Mouse (Mus musculus): ENCODE results near the gene Gm128.

Gene Gm128

DNA sequence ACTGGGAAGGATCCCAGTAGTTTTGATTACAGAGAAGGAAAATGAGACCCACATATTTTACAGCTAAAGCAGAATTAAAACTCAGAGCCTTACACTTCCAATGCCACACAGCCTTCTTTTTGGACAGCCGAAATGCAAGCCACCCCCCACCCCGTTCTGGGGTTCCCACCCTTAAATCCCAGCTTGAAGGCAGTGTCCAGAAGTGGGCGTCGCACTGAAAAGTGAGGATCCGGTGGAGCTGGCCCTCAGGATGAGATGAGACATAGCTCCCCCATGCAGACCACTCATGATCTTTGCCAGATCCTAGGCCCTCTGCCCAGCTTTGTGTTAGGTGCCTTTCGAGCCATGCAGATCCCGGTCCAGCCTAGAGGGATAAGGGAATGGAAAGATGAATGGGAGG lies at the start of gene Gm128:
Gene Gm128, minus strand, starts transcription at position 101 of the 400 bp plus-strand sequence.
- DNase-seq: no peak

DNA sequence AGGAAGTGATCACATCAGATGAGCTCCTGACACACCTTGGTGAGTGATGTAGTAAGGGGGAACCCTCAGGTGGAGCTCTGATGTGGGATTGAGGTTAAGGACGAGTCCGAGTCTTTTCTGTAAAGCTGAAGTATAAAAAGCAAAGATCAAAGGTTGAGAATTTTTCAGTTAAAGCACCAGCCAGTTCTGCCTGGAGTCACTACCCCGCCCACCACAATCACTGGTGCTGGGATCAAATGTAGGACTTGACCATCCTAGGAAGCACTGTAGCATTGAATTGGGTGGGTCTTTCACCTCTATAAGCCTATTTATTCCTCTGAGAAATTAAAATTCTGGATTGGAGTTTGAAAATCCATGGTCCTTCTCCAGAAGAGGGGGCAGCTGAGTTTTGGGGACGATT lies 49.6 kb upstream of the Gm128 start:
- no peak for DNase-seq

- no peak for DNase-seq
Observed at GRCm38 (mm10) chr3:95290156-95290555, 48.8 kb upstream of the Gm128 start.

- DNase-seq: no peak
Observed at GRCm38 (mm10) chr3:95289419-95289818, 48.0 kb upstream of the Gm128 start.

DNA sequence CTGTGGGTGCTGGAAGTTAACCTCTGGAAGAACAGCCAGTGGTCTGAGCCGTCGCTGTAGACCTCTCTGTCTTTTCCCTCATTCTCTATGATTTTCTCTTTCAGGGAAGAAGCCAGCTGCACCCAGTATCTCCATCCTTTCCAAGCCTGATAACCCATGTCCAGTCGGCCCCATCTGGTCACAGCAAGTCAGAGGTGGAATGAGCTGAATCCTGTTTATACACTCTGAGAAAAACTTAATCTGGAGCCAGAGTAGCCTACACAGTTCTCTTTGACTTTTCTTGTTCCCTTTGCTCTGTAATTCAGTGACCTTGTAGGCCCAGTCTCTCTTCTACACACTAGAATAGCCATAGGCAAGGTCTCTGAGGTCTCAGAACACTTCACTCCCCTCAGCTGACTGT lies 46.1 kb upstream of the Gm128 start:
- no peak for DNase-seq

DNA sequence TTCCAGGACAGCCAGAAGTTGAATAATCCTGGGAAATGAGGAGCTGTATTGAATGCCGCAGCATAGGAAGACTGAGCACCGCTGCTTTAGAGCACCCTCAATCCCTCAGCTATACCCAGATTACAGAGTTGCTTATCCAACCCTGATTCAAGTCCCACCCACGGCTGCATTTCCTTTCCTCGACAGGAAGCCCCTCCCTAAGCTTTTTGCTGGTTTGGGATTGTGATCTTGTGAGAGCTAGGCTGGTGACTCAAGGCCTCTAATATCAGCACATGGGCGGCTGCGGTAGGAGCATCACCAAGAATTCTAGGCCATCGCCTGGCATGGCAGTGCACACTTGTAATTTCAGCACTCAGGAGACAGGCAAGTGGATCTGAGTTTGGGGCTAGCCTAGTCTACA lies 45.1 kb upstream of the Gm128 start:
- DNase-seq: peak; percentile 40 to 56

DNA sequence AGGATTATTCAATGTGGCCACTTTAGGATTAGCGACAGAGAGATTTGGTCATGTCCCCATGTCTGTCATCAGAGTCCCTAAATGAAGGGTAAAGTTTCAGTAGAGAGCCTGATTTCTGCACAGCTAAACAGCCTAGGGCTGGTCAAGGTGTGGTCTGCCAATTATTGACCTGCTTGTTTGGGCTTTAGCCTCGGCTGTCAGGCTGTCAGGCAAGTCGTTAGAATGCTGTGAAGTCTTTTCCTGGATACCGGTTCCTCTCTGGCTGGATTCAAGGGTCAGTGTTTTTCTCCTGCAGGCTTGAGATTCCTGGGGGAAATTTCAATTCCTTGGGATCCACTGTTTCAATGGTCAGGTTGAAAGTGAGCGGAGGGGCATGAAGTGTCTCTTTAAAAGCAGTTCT lies 44.6 kb upstream of the Gm128 start:
- DNase-seq: no peak

- DNase-seq: no peak
Observed at GRCm38 (mm10) chr3:95285390-95285789, 44.0 kb upstream of the Gm128 start.

DNA sequence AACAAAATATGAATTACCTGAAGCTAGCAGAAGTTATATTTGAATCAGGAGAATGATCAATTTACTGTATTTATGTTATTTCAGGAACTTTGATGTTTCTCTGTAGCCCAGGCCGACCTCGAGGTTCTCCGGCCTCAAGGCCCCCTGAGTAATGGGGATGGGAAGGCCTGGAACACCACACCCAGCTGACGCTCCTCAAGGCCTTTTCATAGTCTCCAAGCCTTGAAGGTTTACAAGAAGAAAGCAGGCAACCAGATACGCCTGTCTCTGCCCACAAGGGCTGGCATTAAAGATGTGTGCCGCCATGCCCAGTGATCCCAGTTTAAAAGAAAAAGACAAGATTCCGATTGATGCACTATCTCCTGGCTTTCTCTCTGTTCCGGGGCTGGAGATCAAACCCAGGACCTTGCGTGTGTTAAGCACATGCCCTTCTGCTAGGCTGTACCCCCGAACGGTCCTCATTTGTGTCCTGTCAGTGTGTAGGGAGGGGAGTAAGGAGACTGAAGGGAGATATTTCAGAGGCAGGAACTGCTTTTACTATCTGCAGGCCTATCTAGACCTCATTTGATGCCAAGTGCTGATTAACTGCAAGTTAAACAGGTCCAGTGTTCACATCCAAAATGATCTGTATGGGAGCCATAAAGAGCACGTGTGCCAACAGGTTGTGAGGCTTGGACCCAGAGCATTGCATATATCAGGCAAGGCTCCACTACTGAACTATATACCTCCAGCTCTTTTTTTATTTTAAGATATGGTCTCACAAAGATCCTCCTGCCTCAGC lies 43.3 kb upstream of the Gm128 start:
- DNase-seq: no peak

GRCm38 (mm10) chr3:95284062-95284461 lies 42.7 kb upstream of the Gm128 start:
- no peak for DNase-seq

GRCm38 (mm10) chr3:95283589-95283941 lies 42.2 kb upstream of the Gm128 start:
- DNase-seq: no peak

- DNase-seq: peak; percentile 88 to 92
Observed at GRCm38 (mm10) chr3:95282865-95283588, 41.6 kb upstream of the Gm128 start.

- peak; percentile 80 to 88 for DNase-seq
Observed at GRCm38 (mm10) chr3:95282381-95282864, 41.0 kb upstream of the Gm128 start.

GRCm38 (mm10) chr3:95281216-95282126 lies 40.1 kb upstream of the Gm128 start, which contains the start of the genes Mindy1 and Prune1:
Gene Mindy1, plus strand, starts transcription at chr3:95281345.
Gene Prune1, minus strand, starts transcription at chr3:95282076.
- DNase-seq: peak; percentile 99

DNA sequence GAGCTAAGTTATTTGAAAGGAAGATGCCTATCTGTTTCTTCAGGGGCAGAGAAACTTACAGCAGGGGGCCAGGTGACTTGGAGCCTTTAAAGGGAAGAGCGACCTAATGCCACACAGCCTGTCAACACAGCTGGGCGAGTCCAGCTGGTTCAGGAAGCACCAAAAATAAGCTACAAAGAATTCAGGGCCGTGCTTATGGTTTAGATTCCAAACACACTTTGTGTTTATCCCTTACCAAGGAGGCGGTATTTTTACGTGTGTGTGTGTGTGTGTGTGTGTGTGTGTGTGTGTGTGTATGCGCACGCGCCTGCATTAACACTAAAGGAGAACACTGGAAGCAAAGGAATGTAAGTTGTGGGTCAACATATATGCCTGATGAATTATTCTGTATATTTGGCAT lies 39.3 kb upstream of the Gm128 start:
- peak; percentile 35 to 47 for DNase-seq

- DNase-seq: no peak
Observed at GRCm38 (mm10) chr3:95277149-95277551, 35.8 kb upstream of the Gm128 start.

DNA sequence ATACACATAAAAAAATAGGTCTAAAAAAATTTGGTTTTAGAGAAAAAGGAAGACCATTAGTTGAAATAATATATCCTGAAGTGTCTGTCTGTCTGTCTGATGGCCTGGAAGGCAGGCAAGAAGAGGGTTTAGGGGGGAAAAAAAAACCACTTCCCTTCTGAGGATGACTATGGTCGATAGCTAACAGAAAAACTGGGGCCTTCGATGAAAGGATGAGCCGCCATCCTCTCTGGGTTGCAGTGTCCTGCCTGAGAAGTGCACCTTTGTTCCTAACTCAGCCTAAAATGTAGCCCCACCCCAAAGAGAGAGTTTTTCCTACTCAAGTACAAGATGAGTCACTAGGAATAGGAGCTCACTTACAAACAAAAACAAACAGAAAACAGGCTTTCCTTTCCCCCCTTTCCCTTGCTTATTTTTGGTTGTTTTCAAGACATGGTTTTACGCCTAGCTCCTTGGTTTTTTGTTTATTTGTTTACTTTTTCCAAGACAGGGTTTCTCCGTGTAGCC lies 35.1 kb upstream of the Gm128 start:
- no peak for DNase-seq

- no peak for DNase-seq
Observed at GRCm38 (mm10) chr3:95275161-95275560, 33.8 kb upstream of the Gm128 start.

DNA sequence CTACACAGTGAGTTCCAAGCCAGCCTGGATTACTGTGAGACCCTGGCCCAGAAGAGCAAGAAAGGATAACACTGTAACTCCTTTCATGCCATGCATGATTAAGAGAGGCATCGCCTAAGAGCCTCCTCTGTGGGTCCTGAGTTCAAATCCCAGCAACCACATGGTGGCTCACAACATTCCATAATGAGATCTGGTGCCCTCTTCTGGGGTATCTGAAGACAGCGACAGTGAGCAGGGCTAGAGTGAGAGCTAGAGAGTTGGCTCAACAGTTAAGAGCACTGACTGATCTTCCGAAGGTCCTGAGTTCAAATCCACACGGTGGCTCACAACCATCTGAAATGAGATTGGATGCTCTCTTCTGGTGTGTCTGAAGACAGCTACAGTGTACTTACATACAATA lies 33.1 kb upstream of the Gm128 start:
- no peak for DNase-seq

DNA sequence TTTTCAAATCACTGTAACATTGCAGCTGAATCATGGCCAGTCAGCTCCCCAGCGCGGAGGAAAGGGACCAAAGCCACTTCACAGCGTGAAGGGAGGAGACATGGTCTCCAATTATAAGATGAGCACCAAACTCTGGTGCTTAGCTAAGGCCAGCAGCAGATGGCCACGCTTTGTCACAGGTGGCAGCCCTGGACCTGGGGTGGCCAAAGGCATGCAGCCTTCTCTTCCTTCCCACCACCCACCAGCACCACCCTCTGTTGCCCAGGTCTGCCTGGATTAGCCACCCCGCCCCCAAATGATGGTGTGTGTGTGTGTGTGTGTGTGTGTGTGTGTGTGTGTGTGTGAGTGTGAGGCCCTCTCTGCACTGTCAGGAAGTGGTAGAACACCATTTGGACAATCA lies 32.1 kb upstream of the Gm128 start:
- no peak for DNase-seq

- DNase-seq: no peak
Observed at GRCm38 (mm10) chr3:95270766-95271364, 29.5 kb upstream of the Gm128 start.

DNA sequence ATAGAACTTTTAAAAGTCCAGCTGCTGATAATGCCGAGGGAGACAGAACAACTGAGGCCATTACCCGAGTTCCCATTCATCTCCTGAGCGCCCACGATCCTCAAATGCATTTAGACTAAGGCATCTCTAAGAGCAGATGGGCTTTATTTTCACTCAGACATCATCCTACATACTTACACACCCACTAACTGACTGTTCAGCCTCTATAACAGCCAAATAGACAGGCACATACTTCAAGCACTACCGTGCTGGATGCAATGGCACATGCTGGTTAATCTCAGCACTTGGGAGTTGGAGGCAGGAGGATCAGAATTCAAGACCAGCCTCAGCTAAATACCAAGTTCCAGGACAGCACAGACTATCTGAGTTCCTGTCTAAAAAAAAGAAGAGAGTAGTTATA lies 28.4 kb upstream of the Gm128 start:
- no peak for DNase-seq
